Mouse (Mus musculus) limb, embryonic 14.5 days (tissue): ENCODE measurements around the gene Otoa. TPM values are rescaled to one million over a fixed set of nuclear protein-coding genes. Genes with fewer than 3 reads are reported as not detected.

Source experiments
- ATAC-seq: fragments of 200-750 bp; cut with Nextera tagmentation; 2 replicates; pipeline ENCODE4 v1.8.0; 2017; ENCODE audit warnings: low read depth, moderate number of reproducible peaks, moderate TSS enrichment; ENCODE audit not compliant: low FRiP score
- DNase-seq: peaks from one replicate; pipeline ENCODE4 v3.0.0-alpha.2; 2015; ENCODE audit warnings: low spot score
- H3K27ac ChIP-seq: fragments of 300-500 bp; sonication (generic); replicated peaks from 2 replicates; pipeline ENCODE4 v1.5.1; 2014; ENCODE audit warnings: low read depth, mild to moderate bottlenecking, low read length, moderate library complexity, mixed read lengths
- H3K27me3 ChIP-seq: fragments of 300-500 bp; sonication (generic); 2 replicates; pipeline ENCODE4 v1.6.1; 2014; ENCODE audit warnings: low read length, mixed read lengths; ENCODE audit not compliant: control insufficient read depth, insufficient read depth
- H3K36me3 ChIP-seq: fragments of 300-500 bp; sonication (generic); 2 replicates; pipeline ENCODE4 v1.6.1; 2014; ENCODE audit warnings: mild to moderate bottlenecking, low read length, moderate library complexity, mixed read lengths; ENCODE audit not compliant: control insufficient read depth, insufficient read depth
- H3K4me1 ChIP-seq: fragments of 300-500 bp; sonication (generic); 2 replicates; pipeline ENCODE4 v1.6.1; 2014; ENCODE audit warnings: antibody characterized with exemption, low read length, mixed read lengths; ENCODE audit not compliant: control insufficient read depth, insufficient read depth
- H3K4me2 ChIP-seq: fragments of 300-500 bp; sonication (generic); replicated peaks from 2 replicates; pipeline ENCODE4 v1.6.1; 2014; ENCODE audit warnings: low read depth, mild to moderate bottlenecking, low read length, moderate library complexity; ENCODE audit not compliant: severe bottlenecking
- H3K4me3 ChIP-seq: fragments of 300-500 bp; sonication (generic); replicated peaks from 2 replicates; pipeline ENCODE4 v1.5.1; 2014; ENCODE audit warnings: low read length
- H3K9ac ChIP-seq: fragments of 300-500 bp; sonication (generic); 2 replicates; pipeline ENCODE4 v1.6.1; 2014; ENCODE audit warnings: mild to moderate bottlenecking, low read depth, low read length, moderate library complexity; ENCODE audit not compliant: severe bottlenecking
- H3K9me3 ChIP-seq: fragments of 300-500 bp; sonication (generic); 2 replicates; pipeline ENCODE4 v1.6.1; 2016; ENCODE audit warnings: low read length; ENCODE audit not compliant: control insufficient read depth
- POLR2A ChIP-seq: fragments of 200-500 bp; IDR thresholded peaks from 2 replicates; pipeline ENCODE4 v1.8.0; 2012; ENCODE audit warnings: inconsistent platforms, mild to moderate bottlenecking, moderate library complexity, borderline replicate concordance; ENCODE audit not compliant: insufficient read depth, insufficient read length; ENCODE audit errors: extremely low read depth
- WGBS: fragments of 180-500 bp; shearing (Covaris S2); extraction: QIAGEN DNeasy Blood & Tissue Kit; methylation state at CpG from one replicate; pipeline ENCODE4 v1.1.7; 2014; 5-methylcytosine and 5-hydroxymethylcytosine counted together
- polyA plus RNA-seq, 2 experiments: library from polyadenylated mRNA; depleted of rRNA in 1 of 2; stranded (reverse) in 1 of 2; unstranded in 1 of 2; fragments of >200 nt; fragmentation: Nextera tagmentation in 1 of 2; extraction: Ambion mirVana in 1 of 2; gene quantifications; 2 replicates each; pipeline versions ENCODE4 v1.2.1 to v1.2.3; 2012 to 2014

Gene Otoa
- polyA plus RNA-seq, 2 experiments, result 0.15 to 0.48 TPM

DNA sequence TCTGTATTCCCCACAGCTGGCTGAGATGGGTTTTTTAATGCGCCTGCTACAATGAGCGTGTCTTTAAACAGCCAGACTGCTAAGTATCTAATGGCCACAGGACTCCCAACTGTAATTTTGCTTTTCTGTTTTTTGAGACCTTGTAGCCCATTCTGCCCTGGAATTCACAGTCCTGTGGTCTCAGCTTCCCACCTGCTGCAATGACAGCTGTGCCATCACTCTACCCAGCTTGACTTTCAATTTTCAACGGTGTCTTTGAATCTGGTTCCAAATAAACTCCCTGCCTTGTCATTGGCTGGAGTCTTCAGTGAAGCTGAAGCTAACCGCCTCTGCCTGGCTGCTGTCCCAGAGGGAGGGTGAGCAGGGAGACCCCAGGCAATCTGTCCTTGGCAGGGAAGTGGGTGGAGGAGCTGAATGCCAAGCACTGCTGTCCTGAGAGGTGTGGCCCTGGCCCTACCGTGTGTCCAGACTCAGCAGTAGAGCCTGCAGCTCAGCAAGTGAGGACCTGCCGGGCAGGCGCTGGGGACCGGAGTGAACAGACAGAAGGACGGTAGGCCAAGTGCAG is 1.6 kb downstream of the Otoa start:
- ATAC-seq (peak; percentile 45; the same call in 1 of the 2 replicates), DNase-seq (peak; percentile 10)
- 74% methylated on average over 9 of the region's 9 CpGs for WGBS
- H3K9me3 ChIP-seq, result no peaks in the 10 kb centered on the region
- H3K4me2 ChIP-seq, result no peak overlapping the region
- H3K4me1 ChIP-seq, result peaks cover 3% of the 10 kb centered on the region
- no peak overlapping the region for H3K4me3 ChIP-seq
- no peak overlapping the region for H3K9ac ChIP-seq
- H3K27ac ChIP-seq, result no peak overlapping the region
- TF ChIP-seq POLR2A, result no peak
- H3K36me3 ChIP-seq, result peaks cover 11% of the 10 kb centered on the region
- H3K27me3 ChIP-seq, result no peaks in the 10 kb centered on the region

DNA sequence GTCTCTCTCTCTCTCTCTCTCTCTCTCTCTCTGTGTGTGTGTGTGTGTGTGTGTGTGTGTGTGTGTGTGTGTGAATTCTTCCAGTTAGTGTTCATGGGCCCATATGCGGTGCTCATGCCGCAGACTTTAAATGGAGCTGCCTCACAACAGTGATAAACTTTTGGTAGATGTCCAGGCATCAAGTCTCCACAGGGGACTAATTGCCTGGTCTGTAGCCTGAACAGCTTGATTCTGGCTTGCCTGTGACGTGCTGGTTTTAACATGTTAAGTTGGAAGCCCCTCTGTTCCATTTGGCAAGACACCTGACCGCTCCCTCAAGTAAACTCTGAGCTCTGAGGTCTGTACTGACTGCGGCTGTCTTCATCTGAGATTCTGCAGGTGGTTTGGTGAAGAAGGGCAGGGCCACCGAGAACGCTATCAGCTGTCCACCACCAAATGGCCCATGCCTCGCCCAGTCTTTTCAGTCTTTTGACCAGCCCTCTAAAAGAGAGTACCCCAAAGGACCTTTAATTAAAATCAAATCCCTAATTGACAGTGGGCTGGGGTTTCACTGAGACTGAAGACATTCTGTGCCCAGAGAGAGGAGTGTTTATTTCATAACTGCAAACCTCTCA is 3.5 kb downstream of the Otoa start:
- no peak for DNase-seq
- Histone ChIP-seq H3K9ac (no peak overlapping the region), H3K4me2 (no peak overlapping the region), H3K27ac (no peak overlapping the region), H3K4me3 (no peak overlapping the region), H3K4me1 (peaks cover 3% of the 10 kb centered on the region), H3K36me3 (peaks cover 3% of the 10 kb centered on the region; the same call in 1 of the 2 replicates), H3K9me3 (no peaks in the 10 kb centered on the region), H3K27me3 (no peaks in the 10 kb centered on the region)
- 54% methylated on average over 8 of the region's 8 CpGs for WGBS
- ATAC-seq, result 0 out of 2 replicates have a peak, but pooled peaks have one; percentile 44
- TF ChIP-seq POLR2A, result no peak

DNA sequence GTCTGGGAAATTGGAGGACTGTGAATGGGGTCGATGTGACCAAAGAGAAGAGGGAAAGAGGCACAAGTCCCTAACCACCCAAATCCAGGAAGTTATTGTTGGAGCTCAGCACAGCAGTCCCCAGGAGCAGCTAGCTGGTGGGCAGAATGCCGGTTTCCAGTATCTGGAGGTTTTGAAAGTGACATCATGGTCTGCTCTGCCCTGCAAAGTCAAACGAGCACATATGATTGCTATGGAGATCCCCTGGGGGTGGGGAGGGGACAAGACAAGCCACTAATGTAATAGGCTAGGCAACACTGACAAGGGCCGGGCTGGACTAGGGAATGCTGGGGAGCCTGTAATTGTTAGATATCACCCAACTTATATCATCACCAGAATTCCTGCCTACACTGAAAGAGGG is 4.0 kb downstream of the Otoa start:
- Histone ChIP-seq H3K27me3 (no peaks in the 10 kb centered on the region), H3K4me1 (peaks cover 3% of the 10 kb centered on the region), H3K9ac (no peak overlapping the region), H3K9me3 (no peaks in the 10 kb centered on the region), H3K4me3 (no peak overlapping the region), H3K4me2 (no peak overlapping the region), H3K27ac (no peak overlapping the region), H3K36me3 (peaks cover 3% of the 10 kb centered on the region; the same call in 1 of the 2 replicates)
- TF ChIP-seq POLR2A, result no peak
- ATAC-seq (peak; percentile 39; the same call in 1 of the 2 replicates), DNase-seq (peak; percentile 29)
- WGBS, result 28% methylated on average over 4 of the region's 4 CpGs

DNA sequence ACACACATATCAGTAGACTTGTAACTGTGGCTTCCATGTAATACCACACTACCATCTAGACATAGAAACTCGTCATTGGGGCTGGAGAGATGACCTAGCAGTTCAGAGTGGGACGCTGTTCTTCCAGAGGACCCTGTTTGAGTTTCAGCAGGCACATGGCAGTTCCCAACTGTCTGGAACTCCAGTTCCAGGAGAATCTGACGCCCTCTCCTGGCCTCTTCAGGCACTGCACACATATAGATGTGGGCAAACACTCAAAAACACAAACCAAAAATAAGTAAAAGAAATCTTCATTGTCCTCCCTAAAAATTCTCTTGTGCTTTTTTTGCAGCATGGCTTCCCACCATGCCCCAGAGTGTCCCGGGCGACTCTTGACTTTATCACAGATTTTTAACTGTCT is 7.3 kb downstream of the Otoa start:
- TF ChIP-seq POLR2A, result no peak
- H3K4me1 ChIP-seq, result peaks cover 3% of the 10 kb centered on the region
- H3K9me3 ChIP-seq, result no peaks in the 10 kb centered on the region
- no peaks in the 10 kb centered on the region for H3K27me3 ChIP-seq
- no peak overlapping the region for H3K4me3 ChIP-seq
- no peaks in the 10 kb centered on the region for H3K36me3 ChIP-seq
- no peak overlapping the region for H3K4me2 ChIP-seq
- H3K27ac ChIP-seq, result no peak overlapping the region
- 73% methylated on average over 5 of the region's 5 CpGs for WGBS
- H3K9ac ChIP-seq, result no peak overlapping the region
- ATAC-seq (no peak), DNase-seq (no peak)

- TF ChIP-seq POLR2A, result no peak
- no peaks in the 10 kb centered on the region for H3K36me3 ChIP-seq
- peaks cover 3% of the 10 kb centered on the region for H3K4me1 ChIP-seq
- DNase-seq, result no peak
- WGBS, result 79% methylated on average over 7 of the region's 7 CpGs
- ATAC-seq, result no peak
- H3K27ac ChIP-seq, result no peak overlapping the region
- no peaks in the 10 kb centered on the region for H3K9me3 ChIP-seq
- no peak overlapping the region for H3K4me2 ChIP-seq
- no peaks in the 10 kb centered on the region for H3K27me3 ChIP-seq
- no peak overlapping the region for H3K4me3 ChIP-seq
- no peak overlapping the region for H3K9ac ChIP-seq
Observed at GRCm38 (mm10) chr7:121090748-121091147, 9.3 kb downstream of the Otoa start.
